Mouse (Mus musculus): ENCODE data around the gene Cyp2w1. TPM values are rescaled to one million over a fixed set of nuclear protein-coding genes. Genes with fewer than 3 reads are reported as not detected.

Cyp2w1 gene
- polyA plus RNA-seq, 1 experiment from 2014 or later = 0.17 TPM

DNA sequence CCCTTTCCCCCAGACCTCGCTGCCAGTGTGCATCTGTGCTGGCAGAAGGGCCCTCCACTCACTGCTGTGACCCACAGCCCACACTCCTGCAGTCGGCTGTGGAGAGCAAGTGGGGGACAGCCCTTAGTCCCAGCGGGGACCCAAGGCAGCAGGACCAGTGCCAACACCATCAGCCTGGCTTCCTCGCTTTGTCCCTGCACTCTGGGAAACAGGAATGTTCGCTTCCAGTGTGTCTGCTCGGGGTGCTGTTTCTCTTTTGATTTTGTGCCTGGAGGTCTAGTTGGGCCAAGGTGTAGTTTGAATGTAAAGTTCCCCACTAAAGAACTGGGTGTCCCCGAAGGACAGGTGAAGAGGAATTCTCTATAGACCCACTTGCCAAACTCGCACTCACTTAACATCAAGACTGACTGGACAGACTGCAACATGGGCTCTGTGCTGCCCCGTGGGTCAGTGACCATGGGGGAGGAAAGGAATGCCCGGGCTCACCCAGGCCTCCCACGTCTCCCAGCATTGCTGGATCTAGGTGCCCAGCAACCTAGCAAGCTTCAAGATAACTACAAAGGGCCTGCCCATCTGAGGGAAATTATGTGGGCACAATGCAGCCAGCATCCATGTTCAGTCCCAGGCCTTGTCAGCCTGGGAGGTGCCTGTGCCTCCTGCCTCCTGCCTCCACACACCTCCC is 39.0 kb downstream of the Cyp2w1 start:
- Histone ChIP-seq H3K36me3 (replicated peaks) (no peaks in the 10 kb centered on the region), H3K27ac (no peak overlapping the region), H3K4me3 (replicated peaks) (no peak overlapping the region), H3K4me2 (no peak overlapping the region), H3K9ac (no peak overlapping the region), H3K4me1 (peaks cover 3% of the 10 kb centered on the region; the same call in 1 of the 2 replicates), H3K9me3 (no peaks in the 10 kb centered on the region), H3K27me3 (no peaks in the 10 kb centered on the region)
- WGBS = 80% methylated on average over 11 of the region's 11 CpGs
- no peak for ATAC-seq (ENCODE audit: low FRiP score)

GRCm38 (mm10) chr5:139392219-139393196 is 40.1 kb downstream of the Cyp2w1 start:
- no peak for ATAC-seq (ENCODE audit: low FRiP score)

DNA sequence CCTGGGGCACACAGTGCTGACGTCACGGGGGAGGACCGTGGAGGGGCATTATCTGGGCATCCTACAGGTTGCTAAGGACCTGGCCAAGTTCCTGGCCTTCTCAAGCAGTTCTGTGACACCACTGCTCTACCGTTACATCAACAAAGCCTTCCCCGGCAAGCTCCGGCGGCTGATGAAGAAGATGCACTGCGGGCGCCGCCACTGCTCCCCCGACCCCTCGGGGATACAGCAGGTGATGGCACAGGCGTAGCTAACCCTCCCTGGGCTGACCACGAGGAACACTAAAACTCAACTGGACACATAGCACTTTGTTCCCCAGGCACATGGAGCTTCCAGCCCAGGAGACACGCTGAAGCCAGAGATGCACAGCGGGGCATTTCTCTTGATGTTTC is 40.8 kb downstream of the Cyp2w1 start:
- WGBS = 90% methylated on average over 16 of the region's 16 CpGs

More at GRCm38 (mm10) chr5:139392219-139393196, 40.1 kb downstream of the Cyp2w1 start:
- 94% methylated on average over 37 of the region's 37 CpGs for WGBS
- peaks cover 3% of the 10 kb centered on the region; the same call in 1 of the 2 replicates for H3K4me1 ChIP-seq
- H3K27me3 ChIP-seq = no peaks in the 10 kb centered on the region
- H3K4me3 ChIP-seq (replicated peaks) = no peak overlapping the region
- no peaks in the 10 kb centered on the region for H3K9me3 ChIP-seq
- no peak overlapping the region for H3K9ac ChIP-seq
- no peak overlapping the region for H3K4me2 ChIP-seq
- H3K36me3 ChIP-seq (replicated peaks) = no peaks in the 10 kb centered on the region
- H3K27ac ChIP-seq = no peak overlapping the region

DNA sequence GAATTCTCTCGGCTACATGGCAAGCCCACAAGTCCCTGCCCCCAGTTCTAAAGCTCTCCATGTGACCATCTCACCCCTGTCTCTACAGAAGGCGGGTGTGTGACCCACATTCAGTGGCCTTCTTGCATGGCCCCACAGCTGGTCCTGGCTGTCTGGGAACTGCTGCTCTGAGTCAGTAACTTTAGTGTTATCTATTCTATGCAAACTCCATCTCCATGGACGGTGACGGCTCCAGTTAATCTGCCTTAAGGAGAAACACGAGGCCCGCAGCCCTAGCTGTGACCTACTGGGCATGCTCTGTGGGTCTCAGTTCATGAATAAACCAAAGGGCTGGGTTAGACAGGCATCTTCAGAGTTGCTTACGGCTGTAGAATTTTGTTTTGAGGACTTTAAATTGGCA is 42.0 kb downstream of the Cyp2w1 start:
- ATAC-seq (ENCODE audit: low FRiP score) = no peak
- Histone ChIP-seq H3K4me1 (peaks cover 3% of the 10 kb centered on the region; the same call in 1 of the 2 replicates), H3K36me3 (replicated peaks) (no peaks in the 10 kb centered on the region), H3K27me3 (no peaks in the 10 kb centered on the region), H3K27ac (no peak overlapping the region), H3K4me2 (no peak overlapping the region), H3K4me3 (replicated peaks) (no peak overlapping the region), H3K9ac (no peak overlapping the region), H3K9me3 (no peaks in the 10 kb centered on the region)
- 71% methylated on average over 7 of the region's 7 CpGs for WGBS

More for the DNA sequence above, 40.8 kb downstream of the Cyp2w1 start:
- H3K36me3 ChIP-seq (replicated peaks) = no peaks in the 10 kb centered on the region
- no peak overlapping the region for H3K4me3 ChIP-seq (replicated peaks)
- H3K4me2 ChIP-seq = no peak overlapping the region
- peaks cover 5% of the 10 kb centered on the region; the same call in 1 of the 2 replicates for H3K4me1 ChIP-seq
- no peaks in the 10 kb centered on the region for H3K9me3 ChIP-seq
- H3K9ac ChIP-seq = no peak overlapping the region
- H3K27me3 ChIP-seq = no peaks in the 10 kb centered on the region
- ATAC-seq (ENCODE audit: low FRiP score) = no peak
- no peak overlapping the region for H3K27ac ChIP-seq

DNA sequence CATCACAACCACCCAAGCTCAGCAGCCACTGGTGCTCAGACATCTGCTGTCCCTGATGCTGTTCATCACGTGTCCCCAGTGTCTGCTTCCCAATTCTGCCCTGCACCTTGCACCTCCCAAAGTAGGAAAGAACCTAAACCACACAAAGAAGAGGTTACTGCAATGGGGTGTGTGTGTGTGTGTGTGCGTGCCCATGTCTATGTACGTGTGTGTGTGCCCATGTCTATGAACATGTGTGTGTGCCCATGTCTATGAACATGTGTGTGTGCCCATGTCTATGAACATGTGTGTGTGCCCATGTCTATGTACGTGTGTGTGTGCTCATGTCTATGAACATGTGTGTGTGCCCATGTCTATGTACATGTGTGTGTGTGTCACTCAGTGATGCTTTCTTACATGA is 43.1 kb downstream of the Cyp2w1 start:
- H3K4me3 ChIP-seq (replicated peaks) = no peak overlapping the region
- H3K9ac ChIP-seq = no peak overlapping the region
- H3K9me3 ChIP-seq = no peaks in the 10 kb centered on the region
- no peaks in the 10 kb centered on the region for H3K36me3 ChIP-seq (replicated peaks)
- H3K27me3 ChIP-seq = no peaks in the 10 kb centered on the region
- no peak for ATAC-seq (ENCODE audit: low FRiP score)
- H3K4me2 ChIP-seq = no peak overlapping the region
- WGBS = 88% methylated on average over 4 of the region's 4 CpGs
- peaks cover 3% of the 10 kb centered on the region; the same call in 1 of the 2 replicates for H3K4me1 ChIP-seq
- H3K27ac ChIP-seq = no peak overlapping the region

DNA sequence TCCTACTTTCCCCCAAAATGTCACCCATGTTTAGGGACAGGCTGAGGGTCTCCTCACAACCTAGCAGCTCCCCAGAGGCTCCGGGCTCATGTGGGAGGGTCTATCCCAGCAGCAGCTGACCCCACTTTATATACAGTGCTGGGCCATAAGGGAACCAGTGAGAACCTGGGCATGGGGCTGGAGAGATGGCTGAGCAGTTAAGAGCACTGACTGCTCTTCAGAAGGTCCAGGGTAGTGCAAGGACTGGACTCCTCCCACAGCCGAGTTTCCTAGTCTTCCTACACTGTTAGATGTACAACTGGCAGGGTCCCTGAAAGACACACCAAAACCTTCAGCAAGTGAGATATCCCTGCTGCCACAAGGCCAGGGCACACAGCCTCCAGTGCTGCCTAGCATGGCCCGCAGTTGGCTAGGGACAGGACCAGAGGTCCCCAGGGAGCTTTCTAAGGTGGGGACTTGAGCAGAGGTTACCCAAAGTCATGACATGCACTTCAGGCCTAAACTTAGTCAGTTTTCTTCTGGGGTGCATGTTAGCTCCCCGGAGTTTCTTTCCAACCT is 45.0 kb downstream of the Cyp2w1 start:
- Histone ChIP-seq H3K4me1 (peaks cover 3% of the 10 kb centered on the region; the same call in 1 of the 2 replicates), H3K4me3 (replicated peaks) (no peak overlapping the region), H3K27me3 (no peaks in the 10 kb centered on the region), H3K27ac (no peak overlapping the region), H3K9me3 (no peaks in the 10 kb centered on the region), H3K36me3 (replicated peaks) (no peaks in the 10 kb centered on the region), H3K9ac (0 out of 2 replicates have a peak overlapping the region, but pooled peaks have one; percentile 7), H3K4me2 (no peak overlapping the region)
- ATAC-seq (ENCODE audit: low FRiP score) = no peak
- WGBS = 91% methylated on average over 4 of the region's 4 CpGs

DNA sequence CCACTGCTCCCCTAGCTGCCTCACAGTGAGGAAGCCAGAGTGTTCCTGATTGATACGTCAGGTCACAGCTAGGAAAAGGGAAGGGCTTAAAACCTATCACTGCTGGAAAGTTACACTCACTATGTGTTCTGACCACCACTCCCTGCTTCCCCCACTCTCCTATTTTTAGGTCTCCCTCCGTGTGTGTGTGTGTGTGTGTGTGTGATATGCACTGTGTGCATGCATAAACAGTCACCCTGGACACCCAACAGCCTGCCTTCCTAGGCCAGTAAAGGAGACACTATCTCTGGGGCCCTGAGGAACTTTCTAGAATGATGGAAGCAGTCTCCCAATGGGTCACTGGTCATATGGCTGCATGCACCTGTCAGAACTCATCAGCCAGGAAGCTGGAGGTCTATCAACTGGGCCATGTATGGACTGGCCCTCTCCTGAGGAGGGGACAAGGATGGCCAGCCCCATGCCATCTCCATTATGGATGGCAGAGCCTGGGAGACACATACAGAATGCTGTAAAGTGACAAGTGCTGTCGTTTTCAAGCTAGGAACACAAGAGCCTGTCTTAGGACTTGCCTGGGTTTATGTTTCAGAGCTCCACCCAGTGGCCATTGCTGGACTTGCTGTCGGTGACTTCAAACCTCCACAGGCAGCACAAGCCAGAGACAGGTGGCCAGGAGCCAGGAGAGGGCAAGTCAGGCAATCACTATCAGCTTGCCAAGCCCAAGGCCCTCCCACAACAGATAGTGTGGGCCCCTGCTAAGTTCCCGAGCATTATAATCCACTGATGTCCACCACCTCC is 45.7 kb downstream of the Cyp2w1 start:
- ATAC-seq (ENCODE audit: low FRiP score) = peak; percentile 33; the same call in 1 of the 2 replicates
- Histone ChIP-seq H3K4me1 (peaks cover 3% of the 10 kb centered on the region; the same call in 1 of the 2 replicates), H3K27ac (no peak overlapping the region), H3K36me3 (replicated peaks) (no peaks in the 10 kb centered on the region), H3K9me3 (no peaks in the 10 kb centered on the region), H3K4me2 (no peak overlapping the region), H3K9ac (no peak overlapping the region), H3K27me3 (no peaks in the 10 kb centered on the region), H3K4me3 (replicated peaks) (no peak overlapping the region)
- 41% methylated on average over 5 of the region's 5 CpGs for WGBS

DNA sequence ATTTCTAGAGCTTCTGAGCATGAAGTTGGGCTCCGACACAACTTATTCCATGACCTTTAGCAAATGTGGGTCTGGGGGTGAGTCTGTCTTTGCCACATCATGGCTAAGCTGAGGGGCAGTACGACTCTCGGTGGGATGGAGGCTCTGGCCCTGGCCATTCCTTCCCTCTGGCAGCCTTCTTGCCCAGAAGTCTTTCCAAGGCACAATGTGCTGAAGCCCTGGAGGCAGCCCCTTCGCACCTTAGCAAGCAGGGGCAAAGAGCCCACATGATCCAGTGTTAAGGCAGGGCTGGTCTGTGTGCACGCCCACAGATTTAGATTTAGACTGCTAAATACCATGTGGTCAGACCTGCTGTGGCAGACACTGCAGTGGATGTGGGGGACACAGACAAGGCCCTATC is 46.4 kb downstream of the Cyp2w1 start:
- no peak for ATAC-seq (ENCODE audit: low FRiP score)
- Histone ChIP-seq H3K9ac (no peak overlapping the region), H3K4me2 (no peak overlapping the region)

GRCm38 (mm10) chr5:139399991-139400390 is 47.6 kb downstream of the Cyp2w1 start:
- Histone ChIP-seq H3K4me3 (replicated peaks) (no peak overlapping the region), H3K4me2 (no peak overlapping the region), H3K27me3 (no peaks in the 10 kb centered on the region), H3K36me3 (replicated peaks) (no peaks in the 10 kb centered on the region), H3K27ac (no peak overlapping the region), H3K9me3 (no peaks in the 10 kb centered on the region), H3K9ac (no peak overlapping the region), H3K4me1 (peaks cover 3% of the 10 kb centered on the region; the same call in 1 of the 2 replicates)
- 94% methylated on average over 14 of the region's 14 CpGs for WGBS
- no peak for ATAC-seq (ENCODE audit: low FRiP score)

More for the DNA sequence above, 46.4 kb downstream of the Cyp2w1 start:
- Histone ChIP-seq H3K9me3 (no peaks in the 10 kb centered on the region), H3K4me1 (peaks cover 3% of the 10 kb centered on the region; the same call in 1 of the 2 replicates), H3K4me3 (replicated peaks) (no peak overlapping the region), H3K36me3 (replicated peaks) (no peaks in the 10 kb centered on the region), H3K27ac (no peak overlapping the region), H3K27me3 (no peaks in the 10 kb centered on the region)
- 86% methylated on average over 5 of the region's 5 CpGs for WGBS

GRCm38 (mm10) chr5:139402106-139402505 is 49.7 kb downstream of the Cyp2w1 start:
- H3K4me3 ChIP-seq (replicated peaks) = no peak overlapping the region
- H3K4me2 ChIP-seq = no peak overlapping the region
- H3K27ac ChIP-seq = no peak overlapping the region
- peaks cover 10% of the 10 kb centered on the region for H3K4me1 ChIP-seq
- no peak overlapping the region for H3K9ac ChIP-seq
- no peaks in the 10 kb centered on the region for H3K36me3 ChIP-seq (replicated peaks)
- ATAC-seq (ENCODE audit: low FRiP score) = no peak
- no peaks in the 10 kb centered on the region for H3K27me3 ChIP-seq
- 96% methylated on average over 2 of the region's 2 CpGs for WGBS
- H3K9me3 ChIP-seq = no peaks in the 10 kb centered on the region

GRCm38 (mm10) chr5:139403692-139404260 is 51.4 kb downstream of the Cyp2w1 start:
- H3K27me3 ChIP-seq = no peaks in the 10 kb centered on the region
- no peak overlapping the region for H3K4me2 ChIP-seq
- no peak overlapping the region for H3K9ac ChIP-seq
- H3K9me3 ChIP-seq = no peaks in the 10 kb centered on the region
- no peak overlapping the region for H3K4me3 ChIP-seq (replicated peaks)
- no peak overlapping the region for H3K27ac ChIP-seq
- no peaks in the 10 kb centered on the region for H3K36me3 ChIP-seq (replicated peaks)
- peaks cover 7% of the 10 kb centered on the region; the same call in 1 of the 2 replicates for H3K4me1 ChIP-seq
- no peak for ATAC-seq (ENCODE audit: low FRiP score)
- WGBS = 93% methylated on average over 8 of the region's 8 CpGs
